Comparison of ENCODE assay signal across 15 mouse cellular contexts in the genomic region with DNA sequence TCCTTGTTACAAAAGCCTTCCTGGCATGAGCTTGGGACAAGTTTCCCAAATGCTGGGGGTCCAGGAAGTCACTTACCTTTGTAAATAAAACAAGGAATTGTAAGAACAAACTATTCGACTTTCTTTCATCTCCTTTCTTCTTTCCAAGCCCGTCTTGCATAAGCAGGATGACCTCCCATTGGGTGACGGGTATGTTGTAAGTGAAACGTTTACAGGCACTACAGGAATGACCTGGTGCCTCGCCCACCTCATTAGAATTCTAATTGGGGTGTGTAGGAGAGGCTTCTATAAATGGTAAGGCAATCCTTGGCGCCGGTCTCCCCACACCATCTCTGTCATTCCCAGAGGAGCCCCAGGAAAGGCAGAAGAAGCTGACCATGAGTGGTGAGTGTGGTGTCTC. TPM values are rescaled to one million over a fixed set of nuclear protein-coding genes. Genes with fewer than 3 reads are reported as not detected.
"Had no signal": no experiment of that assay in that cellular context is flagged by ENCODE, and none has a peak within 500 bp of the region (broad histone marks: within the 10 kb centered on the region; RNA-seq: fewer than 3 reads in every experiment).

A gene (plus strand): TSS at position 324 of the 400 bp plus-strand sequence.

- H3K27me3 ChIP-seq: midbrain, embryonic 13.5 days; midbrain, embryonic 15.5 days; neural tube, embryonic 12.5 days; stomach, embryonic 15.5 days had no signal

- H3K36me3 ChIP-seq: midbrain, embryonic 13.5 days; midbrain, embryonic 15.5 days; neural tube, embryonic 12.5 days; stomach, embryonic 15.5 days had no signal

- ATAC-seq: liver, postnatal 0 days; midbrain, embryonic 13.5 days; midbrain, embryonic 15.5 days had no signal

- H3K4me2 ChIP-seq: lung, embryonic 14.5 days; midbrain, embryonic 11.5 days; midbrain, embryonic 13.5 days; midbrain, embryonic 15.5 days; neural tube, embryonic 12.5 days; stomach, embryonic 15.5 days had no signal

- H3K4me1 ChIP-seq: midbrain, embryonic 13.5 days; midbrain, embryonic 15.5 days; neural tube, embryonic 12.5 days; stomach, embryonic 15.5 days had no signal

- H3K4me3 ChIP-seq: megakaryocyte, embryonic 14.5 days; midbrain, embryonic 13.5 days; midbrain, embryonic 15.5 days; neural tube, embryonic 12.5 days; stomach, embryonic 15.5 days had no signal

- DNase-seq: liver, postnatal 0 days; lung, embryonic 14.5 days; lung, postnatal 10 days; right cerebral cortex, postnatal 14 days; thymus, adult 2 months; thymus, postnatal 36 days had no signal

- H3K9ac ChIP-seq: liver, postnatal 0 days; lung, embryonic 14.5 days; midbrain, embryonic 13.5 days; midbrain, embryonic 15.5 days; neural tube, embryonic 12.5 days; stomach, embryonic 15.5 days had no signal

- H3K9me3 ChIP-seq: megakaryocyte, embryonic 14.5 days; midbrain, embryonic 13.5 days; midbrain, embryonic 15.5 days; neural tube, embryonic 12.5 days; stomach, embryonic 15.5 days had no signal

- H3K27ac ChIP-seq: macrophage; midbrain, embryonic 13.5 days; midbrain, embryonic 15.5 days; neural tube, embryonic 12.5 days; stomach, embryonic 15.5 days; stomach, postnatal 0 days had no signal

RNA-seq across cellular contexts. Expression of the gene that starts here (rescaled TPM):
- polyA plus RNA-seq: liver, postnatal 0 days; lung, embryonic 16.5 days; macrophage; midbrain, embryonic 11.5 days; midbrain, embryonic 13.5 days; neural tube, embryonic 12.5 days had no signal
